ENCODE assay signal across 8 mouse cellular contexts in the genomic region with DNA sequence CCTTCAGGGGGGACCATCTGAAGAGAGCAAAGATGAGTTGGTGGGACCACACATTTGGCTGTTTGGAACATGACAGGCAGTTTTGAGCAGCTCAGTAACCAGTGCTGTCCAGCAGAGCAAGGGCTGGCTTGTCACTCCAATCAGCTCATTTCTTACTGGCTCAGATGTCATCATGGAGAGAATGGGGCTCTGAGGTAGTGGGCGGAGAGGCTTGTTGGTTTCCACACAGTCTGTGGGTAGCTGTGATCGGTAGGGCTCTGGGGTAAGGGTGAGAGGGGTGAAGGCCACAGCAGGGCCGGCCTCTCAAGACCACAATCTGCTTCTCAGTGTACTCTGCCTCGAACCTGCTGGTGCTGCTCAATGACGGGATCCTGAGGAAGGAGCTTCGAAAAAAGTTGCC. TPM values are rescaled to one million over a fixed set of nuclear protein-coding genes. Genes with fewer than 3 reads are reported as not detected.
DNase-seq lines count a peak whose midpoint lies in the region; ATAC-seq and TF ChIP-seq lines count a peak whose summit lies in the region.

No protein-coding gene starts in this region.

- no peak overlapping the region for H3K27ac ChIP-seq in kidney, adult 2 months (ENCODE audit: insufficient read depth, low read depth, low read length)
- no peak overlapping the region for H3K27ac ChIP-seq in bone marrow, adult 2 months (ENCODE audit: control insufficient read depth, insufficient read depth, low read depth, low read length, poor library complexity)
- H3K27ac ChIP-seq in hindbrain, embryonic 11.5 days (ENCODE audit: low read depth, low read length) = no peak overlapping the region
- no peak overlapping the region for H3K27ac ChIP-seq in midbrain, embryonic 11.5 days (ENCODE audit: low read depth, low read length)

- H3K36me3 ChIP-seq in kidney, adult 2 months (ENCODE audit: control insufficient read depth, insufficient read depth, low read length) = peaks cover 3% of the 10 kb centered on the region; the same call in 1 of the 2 replicates
- H3K36me3 ChIP-seq in hindbrain, embryonic 11.5 days (ENCODE audit: control insufficient read depth, insufficient read depth, low read length) = no peaks in the 10 kb centered on the region
- peaks cover 9% of the 10 kb centered on the region; the same call in 1 of the 2 replicates for H3K36me3 ChIP-seq in midbrain, embryonic 11.5 days (ENCODE audit: control insufficient read depth, insufficient read depth, low read length)

- H3K9ac ChIP-seq in hindbrain, embryonic 11.5 days (ENCODE audit: low read depth, low read length) = 0 out of 2 replicates have a peak overlapping the region, but pooled peaks have one; percentile 52
- no peak overlapping the region for H3K9ac ChIP-seq in midbrain, embryonic 11.5 days (ENCODE audit: low read length)

- H3K27me3 ChIP-seq in kidney, adult 2 months (replicated peaks; ENCODE audit: control insufficient read depth, insufficient read depth, low read length) = no peaks in the 10 kb centered on the region
- no peaks in the 10 kb centered on the region; the same call in 1 of the 2 replicates for H3K27me3 ChIP-seq in hindbrain, embryonic 11.5 days (ENCODE audit: control insufficient read depth, insufficient read depth, low read length)
- H3K27me3 ChIP-seq in midbrain, embryonic 11.5 days (ENCODE audit: control insufficient read depth, insufficient read depth, low read length) = no peaks in the 10 kb centered on the region

- no peaks in the 10 kb centered on the region for H3K9me3 ChIP-seq in hindbrain, embryonic 11.5 days (ENCODE audit: control insufficient read depth, low read length)
- H3K9me3 ChIP-seq in midbrain, embryonic 11.5 days (ENCODE audit: control insufficient read depth, low read length) = no peaks in the 10 kb centered on the region

- no peak for ATAC-seq in hindbrain, embryonic 11.5 days (ENCODE audit: low FRiP score)
- no peak for ATAC-seq in midbrain, embryonic 11.5 days (ENCODE audit: low FRiP score)

- H3K4me1 ChIP-seq in kidney, adult 2 months (ENCODE audit: control insufficient read depth, insufficient read depth, low read length) = peaks cover 30% of the 10 kb centered on the region
- H3K4me1 ChIP-seq in bone marrow, adult 2 months (ENCODE audit: control insufficient read depth, insufficient read depth, low read length) = peaks cover 5% of the 10 kb centered on the region
- peaks cover 12% of the 10 kb centered on the region for H3K4me1 ChIP-seq in hindbrain, embryonic 11.5 days (replicated peaks; ENCODE audit: control insufficient read depth, insufficient read depth, low read length)
- H3K4me1 ChIP-seq in midbrain, embryonic 11.5 days (ENCODE audit: control insufficient read depth, insufficient read depth, low read length) = peaks cover 34% of the 10 kb centered on the region

- peak overlapping the region; percentile 83 for H3K4me3 ChIP-seq in kidney, adult 2 months (ENCODE audit: insufficient read depth, low read depth, low read length)
- peak overlapping the region; percentile 96 for H3K4me3 ChIP-seq in bone marrow, adult 2 months (replicated peaks; ENCODE audit: control insufficient read depth, low read depth, low read length)
- peak overlapping the region; percentile 70; the same call in 1 of the 2 replicates for H3K4me3 ChIP-seq in hindbrain, embryonic 11.5 days (ENCODE audit: low read depth, low read length)
- H3K4me3 ChIP-seq in midbrain, embryonic 11.5 days (ENCODE audit: low read depth, low read length) = peak overlapping the region; percentile 67; the same call in 1 of the 2 replicates

- TF ChIP-seq POLR2A in kidney, adult 2 months (IDR thresholded peaks at IDR 0.05; ENCODE audit: low read depth, low read length) = no peak
- no peak for TF ChIP-seq POLR2A in bone marrow, adult 2 months (IDR thresholded peaks at IDR 0.05; ENCODE audit: borderline replicate concordance, control insufficient read depth, low read depth, low read length)

- DNase-seq in kidney, adult 2 months = no peak
- no peak for DNase-seq in kidney, postnatal 4 days
- no peak for DNase-seq in hindbrain, embryonic 11.5 days (ENCODE audit: low spot score)
- no peak for DNase-seq in midbrain, embryonic 11.5 days (ENCODE audit: low spot score, missing footprints)
- no peak for DNase-seq in layer of hippocampus, postnatal 36 days
- DNase-seq in kidney, adult 8-10 months = no peak
- no peak for DNase-seq in right cerebral cortex, adult 18-20 months

- WGBS in kidney, adult 2 months = 67% methylated on average over 6 of the region's 6 CpGs
- WGBS in bone marrow, adult 2 months = 60% methylated on average over 6 of the region's 6 CpGs
- 87% methylated on average over 6 of the region's 6 CpGs for WGBS in hindbrain, embryonic 11.5 days
- 81% methylated on average over 6 of the region's 6 CpGs for WGBS in midbrain, embryonic 11.5 days

- peak overlapping the region; percentile 65; the same call in 1 of the 2 replicates for H3K4me2 ChIP-seq in hindbrain, embryonic 11.5 days (replicated peaks; ENCODE audit: low read depth, low read length)
- peak overlapping the region; percentile 96 for H3K4me2 ChIP-seq in midbrain, embryonic 11.5 days

- TF ChIP-seq CTCF in kidney, adult 2 months (conservative IDR thresholded peaks at IDR 0.05; ENCODE audit: insufficient read depth, insufficient read length, low read depth, low read length) = no peak
- no peak for TF ChIP-seq CTCF in bone marrow, adult 2 months (IDR thresholded peaks at IDR 0.05; ENCODE audit: control insufficient read depth, insufficient read depth, low read length)

RNA-seq across cellular contexts. Expression of a gene that starts 1.6 kb away (rescaled TPM):
- 54.1 and 70.7 TPM in 2 replicates for polyA plus RNA-seq in kidney, adult 2 months (2012; rRNA removed)
- not detected in 2 replicates for polyA plus RNA-seq in bone marrow, adult 2 months (2011; ENCODE audit: insufficient read depth, insufficient read length, low replicate concordance, missing spikeins)
- 4.0 and 4.7 TPM in 2 replicates for polyA plus RNA-seq in hindbrain, embryonic 11.5 days (2014; fragmentation: Nextera tagmentation; extraction: Ambion mirVana)
- 8.9 and 10.6 TPM in 2 replicates for polyA plus RNA-seq in midbrain, embryonic 11.5 days (2014; fragmentation: Nextera tagmentation; extraction: Ambion mirVana)
- under 1 TPM in 1 of 2 experiments, not detected in 1; 0.81 TPM for total RNA-seq in layer of hippocampus, postnatal 36 days (2021)

RNA-seq across cellular contexts. Expression of a gene that starts 1.8 kb away (rescaled TPM):
- polyA plus RNA-seq in kidney, adult 2 months (2012; rRNA removed) = 81.9 and 92.5 TPM in 2 replicates
- 14.9 and 15.4 TPM in 2 replicates for polyA plus RNA-seq in bone marrow, adult 2 months (2011; ENCODE audit: insufficient read depth, insufficient read length, low replicate concordance, missing spikeins)
- 18.4 and 20.8 TPM in 2 replicates for polyA plus RNA-seq in hindbrain, embryonic 11.5 days (2014; fragmentation: Nextera tagmentation; extraction: Ambion mirVana)
- polyA plus RNA-seq in midbrain, embryonic 11.5 days (2014; fragmentation: Nextera tagmentation; extraction: Ambion mirVana) = 17.7 and 20.0 TPM in 2 replicates
- total RNA-seq in layer of hippocampus, postnatal 36 days (2021) = 10 to 100 TPM; 32.5 to 39.0 TPM

RNA-seq across cellular contexts. Expression of a gene that starts 6.0 kb away (rescaled TPM):
- 4.3 and 5.3 TPM in 2 replicates for polyA plus RNA-seq in kidney, adult 2 months (2012; rRNA removed)
- polyA plus RNA-seq in bone marrow, adult 2 months (2011; ENCODE audit: insufficient read depth, insufficient read length, low replicate concordance, missing spikeins) = 2.9 and 6.7 TPM in 2 replicates
- 2.4 and 3.3 TPM in 2 replicates for polyA plus RNA-seq in hindbrain, embryonic 11.5 days (2014; fragmentation: Nextera tagmentation; extraction: Ambion mirVana)
- 1.5 and 2.0 TPM in 2 replicates for polyA plus RNA-seq in midbrain, embryonic 11.5 days (2014; fragmentation: Nextera tagmentation; extraction: Ambion mirVana)
- total RNA-seq in layer of hippocampus, postnatal 36 days (2021) = 1 to 10 TPM; 3.8 to 6.4 TPM

RNA-seq across cellular contexts. Expression of a gene that starts 24.8 kb away (rescaled TPM):
- polyA plus RNA-seq in kidney, adult 2 months (2012; rRNA removed) = 41.5 and 49.3 TPM in 2 replicates
- 0.45 and 2.0 TPM in 2 replicates for polyA plus RNA-seq in bone marrow, adult 2 months (2011; ENCODE audit: insufficient read depth, insufficient read length, low replicate concordance, missing spikeins)
- polyA plus RNA-seq in hindbrain, embryonic 11.5 days (2014; fragmentation: Nextera tagmentation; extraction: Ambion mirVana) = 33.3 and 39.0 TPM in 2 replicates
- 34.5 and 37.1 TPM in 2 replicates for polyA plus RNA-seq in midbrain, embryonic 11.5 days (2014; fragmentation: Nextera tagmentation; extraction: Ambion mirVana)
- 100 to 1,000 TPM; 336 to 345 TPM for total RNA-seq in layer of hippocampus, postnatal 36 days (2021)

RNA-seq across cellular contexts. Expression of a gene that starts 57.5 kb away (rescaled TPM):
- polyA plus RNA-seq in kidney, adult 2 months (2012; rRNA removed) = 13.5 and 15.3 TPM in 2 replicates
- polyA plus RNA-seq in bone marrow, adult 2 months (2011; ENCODE audit: insufficient read depth, insufficient read length, low replicate concordance, missing spikeins) = 4.8 and 8.0 TPM in 2 replicates
- 21.5 and 22.1 TPM in 2 replicates for polyA plus RNA-seq in hindbrain, embryonic 11.5 days (2014; fragmentation: Nextera tagmentation; extraction: Ambion mirVana)
- polyA plus RNA-seq in midbrain, embryonic 11.5 days (2014; fragmentation: Nextera tagmentation; extraction: Ambion mirVana) = 20.5 and 21.9 TPM in 2 replicates
- 100 to 1,000 TPM in 1 of 2 experiments, 10 to 100 TPM in 1; 93.7 to 101 TPM for total RNA-seq in layer of hippocampus, postnatal 36 days (2021)
